Mouse (Mus musculus) gonadal fat pad, adult 2 months (tissue): ENCODE measurements around the gene Mrps25. TPM values are rescaled to one million over a fixed set of nuclear protein-coding genes. Genes with fewer than 3 reads are reported as not detected.

ENCODE experiments used
- DNase-seq: peaks from one replicate; pipeline ENCODE4 v3.0.0-alpha.2; 2012; ENCODE audit warnings: low read depth
- polyA plus RNA-seq: library from polyadenylated mRNA; depleted of rRNA; stranded (reverse); fragments of >200 nt; gene quantifications from 2 replicates; pipeline ENCODE4 v1.2.3, GENCODE M21; 2012; rRNA removed

Gene Mrps25
- polyA plus RNA-seq: 10.6 and 16.7 TPM in 2 replicates

GRCm38 (mm10) chr6:92183621-92184131 is at the start of gene Mrps25:
Gene Mrps25 (minus strand): TSS chr6:92184033.
- no peak for DNase-seq

- no peak for DNase-seq
These were observed 47.9 kb upstream of the Mrps25 start for GRCm38 (mm10) chr6:92231762-92232161.

- DNase-seq: no peak
These were observed 47.5 kb upstream of the Mrps25 start for GRCm38 (mm10) chr6:92231356-92231755.

- DNase-seq: no peak
These were observed 45.8 kb upstream of the Mrps25 start for GRCm38 (mm10) chr6:92229586-92229985.

- no peak for DNase-seq
These were observed 45.3 kb upstream of the Mrps25 start for GRCm38 (mm10) chr6:92229103-92229502.

- DNase-seq: no peak
These were observed 41.1 kb upstream of the Mrps25 start for GRCm38 (mm10) chr6:92224981-92225380.

GRCm38 (mm10) chr6:92222021-92222420 is 38.2 kb upstream of the Mrps25 start:
- no peak for DNase-seq

GRCm38 (mm10) chr6:92221604-92222003 is 37.8 kb upstream of the Mrps25 start:
- DNase-seq: no peak

GRCm38 (mm10) chr6:92219445-92219844 is 35.6 kb upstream of the Mrps25 start:
- DNase-seq: no peak

GRCm38 (mm10) chr6:92214773-92215449 is 31.1 kb upstream of the Mrps25 start, which contains the start of gene Rbsn:
Gene Rbsn (minus strand): TSS chr6:92214925.
- peak; percentile 51 for DNase-seq

GRCm38 (mm10) chr6:92214055-92214772 is 30.4 kb upstream of the Mrps25 start:
- no peak for DNase-seq

- DNase-seq: no peak
These were observed 15.6 kb upstream of the Mrps25 start for GRCm38 (mm10) chr6:92199414-92199813.

- DNase-seq: no peak
These were observed 345 bp upstream of the Mrps25 start for GRCm38 (mm10) chr6:92184178-92184577.

GRCm38 (mm10) chr6:92176450-92176849 is 7.4 kb downstream of the Mrps25 start:
- DNase-seq: no peak

- no peak for DNase-seq
These were observed 21.1 kb downstream of the Mrps25 start for GRCm38 (mm10) chr6:92162724-92163123.

GRCm38 (mm10) chr6:92158801-92159200 is 25.0 kb downstream of the Mrps25 start:
- no peak for DNase-seq

- no peak for DNase-seq
These were observed 30.1 kb downstream of the Mrps25 start for GRCm38 (mm10) chr6:92153774-92154173.

GRCm38 (mm10) chr6:92145881-92146280 is 38.0 kb downstream of the Mrps25 start:
- DNase-seq: no peak

GRCm38 (mm10) chr6:92136356-92136755 is 47.5 kb downstream of the Mrps25 start:
- DNase-seq: peak; percentile 12

- no peak for DNase-seq
These were observed 50.2 kb downstream of the Mrps25 start for GRCm38 (mm10) chr6:92133617-92134016.

GRCm38 (mm10) chr6:92132021-92132911 is 51.6 kb downstream of the Mrps25 start:
- no peak for DNase-seq

GRCm38 (mm10) chr6:92131456-92131855 is 52.4 kb downstream of the Mrps25 start:
- DNase-seq: no peak
